Mouse (Mus musculus) frontal cortex, adult (tissue): ENCODE results near the gene Epor.
A peak's percentile ranks its signal among the peaks of the same experiment; 100 is the strongest.

Experiments used
- ATAC-seq: cut with Nextera tagmentation; 2 replicates; pipeline ENCODE4 v1.9.2; 2017; ENCODE audit warnings: mild to moderate bottlenecking, moderate library complexity, mixed read lengths; ENCODE audit not compliant: low TSS enrichment

The Epor gene

GRCm38 (mm10) chr9:21963417-21963816 is at the start of gene Epor:
Gene Epor, minus strand, starts transcription at chr9:21963506.
- no peak for ATAC-seq

GRCm38 (mm10) chr9:22012731-22013130 is 49.4 kb upstream of the Epor start:
- ATAC-seq = no peak

- no peak for ATAC-seq
Measured at GRCm38 (mm10) chr9:22011055-22011454, 47.7 kb upstream of the Epor start.

DNA sequence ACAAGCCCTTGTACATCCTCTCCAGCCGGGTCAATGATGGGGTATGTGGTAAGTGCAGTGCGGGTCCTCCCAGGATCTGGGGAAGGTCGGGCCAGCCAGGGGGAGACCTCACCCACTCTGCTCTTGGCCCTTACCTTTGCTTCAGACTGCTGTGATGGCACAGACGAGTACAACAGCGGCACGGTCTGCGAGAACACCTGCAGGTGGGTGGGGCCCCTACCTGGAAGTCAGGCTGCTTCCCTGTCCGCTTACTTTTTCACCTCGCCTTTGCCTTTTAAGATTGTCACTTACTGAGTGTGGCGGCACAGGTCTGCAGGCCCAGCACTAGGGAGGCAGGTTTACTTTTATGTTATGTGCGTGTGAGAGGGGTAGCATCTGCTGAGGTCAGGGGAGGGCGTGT is 41.2 kb upstream of the Epor start:
- no peak for ATAC-seq

- ATAC-seq = peak; percentile 35
Measured at GRCm38 (mm10) chr9:22003163-22003554, 39.9 kb upstream of the Epor start.

DNA sequence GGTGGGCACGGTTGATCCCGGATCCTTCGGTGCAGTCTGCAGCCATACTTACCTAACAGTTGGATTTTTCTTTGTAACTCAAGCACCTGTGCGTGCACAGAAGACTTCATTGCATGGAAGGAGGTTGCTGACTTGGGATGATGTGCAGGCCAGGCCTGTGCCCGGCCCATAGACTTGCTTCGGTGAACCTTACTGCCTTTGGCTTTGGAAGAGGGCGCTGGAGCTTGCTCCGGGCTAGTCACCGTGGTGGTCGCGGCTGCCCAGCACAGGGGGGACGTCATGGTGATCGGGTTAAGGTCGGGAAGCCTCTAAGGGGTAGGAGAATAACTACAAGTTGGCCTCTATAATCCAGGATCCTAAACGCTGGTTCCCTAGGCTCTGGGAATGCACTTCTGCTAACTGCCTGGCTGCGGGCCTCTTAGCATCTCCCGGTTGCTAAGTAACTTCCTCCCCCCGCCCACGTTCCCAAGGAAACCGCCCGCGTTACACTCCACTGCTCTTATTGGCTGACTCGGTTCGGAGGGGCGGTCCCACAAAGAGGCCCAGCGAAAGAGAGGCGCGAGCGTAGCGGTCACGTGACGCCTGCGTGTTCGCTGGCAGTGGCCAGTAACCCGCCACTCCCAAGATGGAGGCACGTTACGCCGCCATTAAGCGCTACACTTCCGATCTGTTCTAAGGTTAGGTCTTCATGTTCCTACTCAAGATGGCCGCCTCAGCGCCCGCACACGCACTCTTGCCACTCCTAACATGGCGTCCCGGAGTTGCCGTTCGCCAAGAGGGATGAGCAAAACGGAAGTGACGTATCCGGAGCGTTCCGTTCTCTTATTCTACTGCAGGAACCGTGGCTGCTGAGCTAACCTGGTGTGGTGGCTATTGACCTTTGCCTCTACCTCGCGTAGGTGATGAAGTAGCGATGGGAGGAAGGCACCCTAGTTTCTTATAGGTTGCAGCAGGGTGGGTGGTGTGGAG is 39.2 kb upstream of the Epor start, which contains the start of the genes Ccdc151 and Prkcsh:
TSS of gene Ccdc151 (minus strand) at position 441 of the 969 bp plus-strand sequence.
TSS of gene Prkcsh (plus strand) at position 613 of the 969 bp plus-strand sequence.
- ATAC-seq = peak; percentile 93

DNA sequence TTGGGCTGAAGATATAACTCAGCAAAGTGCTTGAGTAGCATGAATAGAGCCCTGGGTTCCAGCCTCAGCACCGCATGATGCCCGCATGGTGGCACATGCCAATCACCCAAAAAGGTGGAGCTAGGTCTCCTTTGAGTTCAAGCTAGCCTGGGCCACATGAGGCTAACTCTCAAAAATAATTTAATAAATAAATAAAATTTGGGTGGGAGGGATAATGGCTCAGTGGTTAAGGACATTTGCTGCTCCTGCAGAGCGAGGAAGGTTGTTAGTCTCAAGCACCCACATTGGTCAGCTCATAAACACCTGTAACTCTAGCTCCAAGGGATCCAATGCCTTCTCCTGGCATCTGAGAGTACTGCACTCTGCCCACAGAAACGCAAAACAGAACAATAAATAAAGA is 38.3 kb upstream of the Epor start:
- no peak for ATAC-seq

GRCm38 (mm10) chr9:22000296-22000695 is 37.0 kb upstream of the Epor start:
- no peak for ATAC-seq

DNA sequence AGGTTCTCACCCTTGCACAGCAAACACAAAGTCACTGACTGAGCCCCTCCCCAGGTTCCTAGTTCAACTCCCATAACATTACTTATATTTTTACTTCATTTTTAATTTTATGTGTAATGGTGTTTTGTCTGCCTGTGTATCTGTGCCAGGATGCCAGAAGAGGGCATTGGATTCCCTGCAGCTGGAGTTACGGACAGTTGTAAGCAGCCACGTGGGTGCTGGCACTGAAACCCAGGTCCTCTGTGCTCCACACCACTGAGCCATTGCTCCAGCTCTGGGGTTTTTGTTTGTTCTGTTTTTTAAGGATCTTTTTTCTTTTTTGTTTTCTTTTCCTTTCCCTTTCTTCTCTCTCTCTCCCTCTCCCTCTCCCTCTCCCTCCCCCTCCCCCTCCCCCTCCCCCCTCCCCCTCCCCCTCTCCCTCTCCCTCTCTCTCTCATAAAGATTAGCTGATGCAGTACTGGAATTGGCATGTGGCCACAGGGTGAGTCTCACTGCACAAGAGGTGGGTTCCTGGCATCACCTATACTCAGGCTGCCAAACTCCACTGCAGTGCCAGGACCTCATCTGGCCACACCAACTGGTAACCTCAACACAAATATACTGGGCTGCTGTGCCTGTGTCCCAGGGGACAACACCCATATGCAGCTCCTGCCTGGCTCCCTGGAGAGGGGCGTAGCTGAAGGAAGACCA is 33.0 kb upstream of the Epor start:
- ATAC-seq = no peak

DNA sequence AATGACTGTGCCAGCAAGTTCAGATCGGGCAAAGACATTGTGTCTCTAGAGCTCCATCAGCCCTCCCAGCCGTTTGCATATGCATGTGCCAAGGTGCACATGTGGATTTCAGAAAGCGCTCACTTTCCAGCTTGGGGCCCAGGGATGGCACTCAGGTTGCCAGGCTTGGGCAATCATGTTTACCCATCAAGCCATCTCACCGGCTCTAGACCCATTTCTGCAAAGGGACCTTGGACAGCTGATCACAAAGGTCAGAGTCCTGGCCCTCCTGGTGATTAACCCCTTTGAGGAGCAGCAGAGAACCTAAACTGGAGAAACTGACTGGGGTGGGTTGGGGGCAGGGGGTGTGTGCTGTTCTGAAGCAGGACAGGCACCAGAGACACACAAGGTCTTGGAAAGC is 28.9 kb upstream of the Epor start:
- no peak for ATAC-seq

DNA sequence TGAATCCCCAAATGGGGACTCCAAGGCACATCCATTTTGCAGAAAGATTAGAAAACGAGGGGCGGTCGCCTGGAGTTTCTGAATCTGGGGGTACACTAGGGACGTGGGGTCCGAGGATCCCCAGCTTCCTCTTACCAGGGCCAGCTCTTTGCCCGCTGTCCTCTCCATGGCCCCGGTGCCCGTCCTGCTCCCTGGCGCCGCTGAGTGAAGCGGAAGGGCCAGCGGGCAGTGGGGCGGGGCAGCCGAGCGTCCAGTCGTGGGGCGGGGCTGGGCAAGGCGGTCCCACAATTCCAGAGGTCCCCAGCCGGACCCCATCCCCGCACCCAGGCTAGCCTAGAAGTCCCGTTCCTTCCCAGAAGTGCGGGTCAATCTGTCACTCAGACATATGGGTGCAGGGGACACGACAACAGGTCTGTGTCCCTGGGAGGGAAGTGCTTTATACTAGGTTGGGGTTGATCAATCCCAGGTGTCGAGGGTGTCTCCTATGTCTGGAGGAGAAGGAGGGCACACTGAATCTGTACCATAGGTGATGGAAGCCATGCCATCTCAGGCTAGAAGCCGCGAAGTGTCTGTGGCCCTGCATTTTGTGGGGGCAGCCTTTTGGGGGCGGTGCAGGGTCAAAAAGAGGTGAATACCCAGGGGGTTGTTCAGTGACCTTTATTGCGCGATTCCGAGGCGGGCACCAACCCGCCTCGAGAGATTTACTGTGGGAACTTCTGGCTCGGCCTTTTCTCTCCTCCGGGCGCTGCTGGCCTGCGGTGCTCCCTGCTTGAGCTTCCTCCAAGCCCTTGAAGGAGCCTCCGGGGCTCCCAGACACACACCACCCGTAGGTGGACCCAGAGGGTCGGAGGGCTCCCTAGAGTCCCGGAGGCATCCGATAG is 26.2 kb upstream of the Epor start, which contains the start of gene Rgl3:
TSS of gene Rgl3 (minus strand) at position 217 of the 881 bp plus-strand sequence.
- no peak for ATAC-seq

GRCm38 (mm10) chr9:21988421-21989101 is 25.3 kb upstream of the Epor start:
- ATAC-seq = peak; percentile 73

- ATAC-seq = no peak
Measured at GRCm38 (mm10) chr9:21987592-21988342, 24.5 kb upstream of the Epor start.

- no peak for ATAC-seq
Measured at GRCm38 (mm10) chr9:21983911-21984310, 20.6 kb upstream of the Epor start.

DNA sequence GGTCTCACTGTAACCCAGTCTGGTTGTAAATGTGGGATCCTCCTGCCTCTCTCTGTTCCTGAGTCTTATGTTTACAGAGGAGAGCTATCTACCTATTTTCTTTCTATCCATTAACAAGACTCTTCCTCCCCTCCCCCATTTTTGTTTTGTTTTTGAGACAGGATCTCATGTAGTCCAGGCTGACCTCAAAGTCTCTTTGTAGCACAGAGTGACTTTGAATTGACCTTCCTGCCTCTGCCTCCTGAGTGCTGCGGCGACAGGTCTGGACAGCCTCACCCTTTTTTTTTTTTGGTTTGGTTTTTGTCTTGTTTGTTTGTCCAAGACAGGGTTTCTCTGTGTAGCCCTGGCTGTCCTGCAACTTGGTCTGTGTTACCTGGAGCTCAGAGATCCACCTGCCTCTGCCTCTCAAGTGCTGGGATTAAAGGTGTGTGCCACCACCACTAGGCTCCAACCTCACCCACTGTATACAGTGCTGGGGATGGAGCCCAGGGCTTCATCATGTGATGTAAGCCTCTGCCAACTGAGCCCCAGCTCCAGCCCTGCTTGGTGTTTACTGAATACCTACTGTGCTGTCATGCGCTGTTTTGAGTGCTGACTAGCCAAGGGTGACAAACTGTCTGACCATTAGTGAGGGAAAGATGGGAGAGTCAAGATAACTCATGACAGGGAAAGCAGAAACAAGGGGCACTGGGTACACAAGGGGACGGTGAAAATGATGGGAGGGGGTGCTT is 15.3 kb upstream of the Epor start:
- no peak for ATAC-seq

- no peak for ATAC-seq
Measured at GRCm38 (mm10) chr9:21977972-21978371, 14.7 kb upstream of the Epor start.

- ATAC-seq = no peak
Measured at GRCm38 (mm10) chr9:21977331-21977730, 14.0 kb upstream of the Epor start.

- ATAC-seq = no peak
Measured at GRCm38 (mm10) chr9:21976626-21977175, 13.4 kb upstream of the Epor start.

- ATAC-seq = no peak
Measured at GRCm38 (mm10) chr9:21969304-21969703, 6.0 kb upstream of the Epor start.
